Mouse (Mus musculus) ES-E14 (cell line): ENCODE data around the gene Cdh18.

ENCODE experiments used
- CHD2 ChIP-seq: IDR thresholded peaks from 2 replicates; pipeline ENCODE4 v1.6.1; 2014; ENCODE audit warnings: mild to moderate bottlenecking, low read depth, low read length, inconsistent platforms
- MAFK ChIP-seq: IDR thresholded peaks from 2 replicates; pipeline ENCODE4 v1.6.1; 2014; ENCODE audit warnings: mild to moderate bottlenecking, low read depth, low read length, inconsistent platforms; ENCODE audit not compliant: insufficient read depth
- ZC3H11A ChIP-seq: IDR thresholded peaks from 2 replicates; pipeline ENCODE4 v1.6.1; 2012; ENCODE audit warnings: low read depth, mild to moderate bottlenecking, inconsistent platforms, low read length, borderline replicate concordance
- ZNF384 ChIP-seq: IDR thresholded peaks from 2 replicates; pipeline ENCODE4 v1.6.1; 2012; ENCODE audit warnings: low read depth, low read length, inconsistent platforms

- TF ChIP-seq CHD2 (no peak), ZNF384 (no peak), MAFK (no peak), ZC3H11A (no peak)
Observed at GRCm38 (mm10) chr15:23278421-23278820, 729.6 kb downstream of the Cdh18 start.
